Mouse (Mus musculus) left cerebral cortex, postnatal 25 days (tissue): ENCODE measurements at regions not wholly inside any gene's neighbourhood (a gene's known extent, or its start where the extent isn't known, plus 50 kb on each side); places are given as distances from the start of the nearest gene placed in this dataset.

Experiments used
- microRNA-seq, 2 experiments: library from miRNA; unstranded; fragments of <30 nt; microRNA quantifications; one replicate each; pipeline ENCODE4 v1.2.0; 2022

Small RNA genes lying in the stretch of these regions (microRNA-seq; reads per million reads assigned to microRNA genes)
- gene Gm27392 = 0 reads per million in 2 experiments
